Mouse (Mus musculus): ENCODE results near the gene Gm49378. TPM values are rescaled to one million over a fixed set of nuclear protein-coding genes. Genes with fewer than 3 reads are reported as not detected.

Gene Gm49378
- polyA plus RNA-seq (2016; fragmentation: Nextera tagmentation; extraction: Ambion mirVana), result 2.3 and 3.1 TPM in 2 replicates

DNA sequence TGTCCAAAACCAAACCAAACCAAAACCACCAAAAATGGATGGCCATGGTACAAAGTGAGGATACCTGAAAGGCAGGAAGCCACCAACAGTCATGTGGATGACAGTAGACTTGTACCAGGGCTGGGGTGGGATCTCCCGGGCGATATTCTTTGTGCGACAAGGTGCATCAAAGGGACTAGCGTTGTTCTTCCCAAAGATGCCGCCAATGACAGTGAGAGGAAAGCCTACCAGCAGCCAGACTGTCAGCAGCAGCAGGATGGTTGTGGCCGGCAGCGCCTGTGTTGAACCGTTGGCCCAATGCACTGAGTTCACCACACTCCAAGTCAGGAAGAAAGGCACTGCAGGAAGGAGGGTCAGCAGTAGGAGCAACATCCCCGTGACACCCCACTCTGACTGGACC lies at the start of gene Gm49378:
Gene Gm49378 (minus strand): TSS at position 101 of the 400 bp plus-strand sequence.
- no peaks in the 10 kb centered on the region for H3K27me3 ChIP-seq (ENCODE audit: insufficient read depth, poor library complexity, severe bottlenecking)
- no peak within 1 kb of the TSS for H3K27ac ChIP-seq
- no peak within 1 kb of the TSS for H3K4me3 ChIP-seq
- WGBS, result 89% methylated on average over 9 of the region's 9 CpGs
- no peak for DNase-seq (ENCODE audit: low spot score)
- H3K4me1 ChIP-seq, result peaks cover 27% of the 10 kb centered on the region
- H3K9me3 ChIP-seq, result no peaks in the 10 kb centered on the region
- peaks cover 74% of the 10 kb centered on the region for H3K36me3 ChIP-seq

DNA sequence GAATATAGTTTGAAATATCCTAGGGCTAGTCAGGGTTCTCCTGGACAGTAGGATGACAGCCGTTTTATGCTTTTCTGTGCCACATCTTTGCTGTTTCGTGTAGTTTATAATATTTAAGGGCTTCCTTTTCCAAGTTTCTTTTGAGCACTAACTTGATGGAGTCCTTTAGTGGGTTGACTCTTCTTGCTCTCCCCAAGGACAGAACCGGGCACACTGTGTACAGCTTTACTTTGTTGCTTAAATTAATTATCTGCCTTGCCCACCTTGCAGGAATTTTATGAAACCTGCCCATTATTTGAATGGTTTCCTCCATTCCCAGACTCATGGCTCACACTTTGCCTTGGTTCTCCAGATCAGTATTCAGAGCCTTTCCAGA lies 44.4 kb upstream of the Gm49378 start:
- Histone ChIP-seq H3K27me3 (ENCODE audit: insufficient read depth, poor library complexity, severe bottlenecking) (no peaks in the 10 kb centered on the region), H3K4me3 (peak overlapping the region; percentile 92), H3K36me3 (peaks cover 32% of the 10 kb centered on the region), H3K9me3 (no peaks in the 10 kb centered on the region), H3K4me1 (peaks cover 9% of the 10 kb centered on the region), H3K27ac (peak overlapping the region; percentile 93)
- WGBS, result 21% methylated on average over 3 of the region's 3 CpGs
- no peak for DNase-seq (ENCODE audit: low spot score)

DNA sequence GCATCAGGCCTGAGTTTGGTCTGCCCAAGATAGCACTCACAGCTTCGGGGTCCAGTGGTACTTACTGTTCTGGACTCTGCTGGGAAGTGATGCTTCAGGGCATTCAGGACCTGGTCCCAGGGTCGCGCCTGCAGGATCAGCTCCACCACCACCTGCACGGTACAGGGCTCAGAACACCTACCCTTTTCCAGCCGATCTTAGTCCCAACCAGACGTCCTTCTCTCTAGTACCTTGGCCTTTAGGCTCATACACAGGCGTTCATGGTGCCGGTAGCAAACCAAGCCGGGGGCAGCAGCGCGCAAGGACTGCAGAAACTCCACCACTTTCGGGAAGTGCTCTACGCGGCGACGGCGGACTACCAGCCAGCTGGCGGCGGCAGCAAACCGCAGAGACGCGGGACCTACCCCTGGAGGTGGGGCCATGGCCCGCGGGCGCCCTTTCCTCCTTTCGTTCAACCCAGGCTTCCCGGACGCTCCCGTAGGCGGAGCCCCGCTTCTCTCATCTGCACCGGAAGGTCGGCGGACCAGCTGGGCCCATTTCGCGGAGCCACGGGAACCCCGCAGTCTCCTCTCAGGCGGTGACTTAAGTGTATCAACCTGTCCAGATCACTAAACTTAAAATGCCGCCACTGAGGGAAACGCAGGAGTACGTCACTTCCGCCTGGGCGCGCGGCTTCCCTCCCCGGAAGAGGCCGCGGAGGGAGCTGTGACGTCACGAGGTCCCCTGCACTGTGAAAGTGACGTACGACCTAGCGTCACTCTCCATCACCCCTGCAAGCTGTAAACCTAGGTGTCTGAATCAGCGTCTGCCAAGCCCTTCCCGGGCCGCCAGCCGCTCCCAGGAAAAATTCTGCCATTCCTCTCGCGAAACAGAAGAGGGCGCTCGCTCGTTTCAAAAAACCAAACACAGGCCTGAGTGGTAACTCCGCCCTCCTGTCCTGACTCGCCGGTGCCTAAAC lies 43.7 kb upstream of the Gm49378 start, which contains the start of gene Tinf2:
Gene Tinf2 (minus strand): TSS at position 661 of the 958 bp plus-strand sequence.
- Histone ChIP-seq H3K4me1 (peaks cover 9% of the 10 kb centered on the region), H3K27ac (peak within 1 kb of the TSS; percentile 93), H3K27me3 (ENCODE audit: insufficient read depth, poor library complexity, severe bottlenecking) (no peaks in the 10 kb centered on the region), H3K9me3 (no peaks in the 10 kb centered on the region), H3K4me3 (peak within 1 kb of the TSS; percentile 92), H3K36me3 (peaks cover 38% of the 10 kb centered on the region)
- under 1% methylated on average over 66 of the region's 66 CpGs for WGBS
- DNase-seq (ENCODE audit: low spot score), result peak; percentile 97

- no peaks in the 10 kb centered on the region for H3K27me3 ChIP-seq (ENCODE audit: insufficient read depth, poor library complexity, severe bottlenecking)
- peaks cover 57% of the 10 kb centered on the region for H3K36me3 ChIP-seq
- H3K4me3 ChIP-seq, result no peak overlapping the region
- no peak overlapping the region for H3K27ac ChIP-seq
- no peaks in the 10 kb centered on the region for H3K9me3 ChIP-seq
- peaks cover 12% of the 10 kb centered on the region for H3K4me1 ChIP-seq
- no peak for DNase-seq (ENCODE audit: low spot score)
- 85% methylated on average over 4 of the region's 4 CpGs for WGBS
These were observed 39.9 kb upstream of the Gm49378 start for GRCm38 (mm10) chr14:55677615-55678014.

DNA sequence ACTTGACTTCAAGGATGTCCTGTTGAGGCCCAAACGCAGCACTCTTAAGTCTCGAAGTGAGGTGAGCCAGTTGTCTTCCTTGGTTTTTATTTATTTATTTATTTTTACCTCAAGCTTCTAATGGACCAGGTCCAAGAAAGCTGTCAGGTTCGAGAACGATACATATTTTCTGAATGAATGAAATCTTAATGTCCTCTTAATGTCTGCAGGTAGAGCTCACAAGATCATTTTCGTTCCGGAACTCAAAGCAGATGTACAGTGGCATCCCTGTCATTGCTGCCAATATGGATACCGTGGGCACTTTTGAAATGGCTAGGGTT lies 35.0 kb upstream of the Gm49378 start:
- H3K36me3 ChIP-seq, result peaks cover 39% of the 10 kb centered on the region
- no peak for DNase-seq (ENCODE audit: low spot score)
- peak overlapping the region; percentile 98 for H3K27ac ChIP-seq
- H3K4me3 ChIP-seq, result peak overlapping the region; percentile 83
- 75% methylated on average over 7 of the region's 7 CpGs for WGBS
- H3K9me3 ChIP-seq, result no peaks in the 10 kb centered on the region
- no peaks in the 10 kb centered on the region for H3K27me3 ChIP-seq (ENCODE audit: insufficient read depth, poor library complexity, severe bottlenecking)
- H3K4me1 ChIP-seq, result peaks cover 20% of the 10 kb centered on the region

- peak; percentile 99 for DNase-seq (ENCODE audit: low spot score)
- Histone ChIP-seq H3K4me3 (peak within 1 kb of the TSS; percentile 83), H3K36me3 (peaks cover 33% of the 10 kb centered on the region), H3K9me3 (no peaks in the 10 kb centered on the region), H3K27me3 (ENCODE audit: insufficient read depth, poor library complexity, severe bottlenecking) (no peaks in the 10 kb centered on the region), H3K4me1 (peaks cover 20% of the 10 kb centered on the region), H3K27ac (peak within 1 kb of the TSS; percentile 98)
- 1% methylated on average over 38 of the region's 38 CpGs for WGBS
These were observed 34.4 kb upstream of the Gm49378 start, which contains the start of the genes Gmpr2 and Nedd8 for GRCm38 (mm10) chr14:55671833-55672740. Gene Gmpr2, plus strand, starts transcription at chr14:55671941. Gene Nedd8, minus strand, starts transcription at chr14:55672124.

DNA sequence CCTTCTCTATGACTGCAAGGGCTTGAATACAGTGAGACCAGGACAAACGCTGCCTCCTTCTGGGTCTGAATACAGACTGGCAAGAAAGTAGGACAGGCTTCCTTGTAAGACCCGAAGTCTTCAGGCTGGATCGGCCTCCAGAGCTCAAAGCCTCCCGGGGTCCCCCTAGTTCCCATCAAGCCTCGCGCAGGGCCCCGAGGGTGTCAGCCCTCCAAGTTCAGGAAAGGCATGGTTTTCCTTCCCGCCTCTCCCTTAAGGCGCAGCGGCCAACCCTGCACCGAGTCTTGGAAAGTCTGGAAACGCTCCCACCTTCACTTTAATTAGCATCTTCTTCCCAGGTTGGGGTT lies 33.8 kb upstream of the Gm49378 start:
- no peaks in the 10 kb centered on the region for H3K27me3 ChIP-seq (ENCODE audit: insufficient read depth, poor library complexity, severe bottlenecking)
- H3K4me3 ChIP-seq, result peak overlapping the region; percentile 83
- DNase-seq (ENCODE audit: low spot score), result no peak
- 0% methylated on average over 12 of the region's 12 CpGs for WGBS
- no peaks in the 10 kb centered on the region for H3K9me3 ChIP-seq
- peaks cover 20% of the 10 kb centered on the region for H3K4me1 ChIP-seq
- peaks cover 31% of the 10 kb centered on the region for H3K36me3 ChIP-seq
- H3K27ac ChIP-seq, result peak overlapping the region; percentile 98

GRCm38 (mm10) chr14:55660636-55661035 lies 22.9 kb upstream of the Gm49378 start:
- Histone ChIP-seq H3K27ac (no peak overlapping the region), H3K27me3 (ENCODE audit: insufficient read depth, poor library complexity, severe bottlenecking) (no peaks in the 10 kb centered on the region), H3K36me3 (peaks cover 44% of the 10 kb centered on the region), H3K4me1 (peaks cover 12% of the 10 kb centered on the region; the same call in 1 of the 2 replicates), H3K4me3 (peak overlapping the region; percentile 80), H3K9me3 (no peaks in the 10 kb centered on the region)
- no peak for DNase-seq (ENCODE audit: low spot score)
- 50% methylated on average over 2 of the region's 2 CpGs for WGBS

DNA sequence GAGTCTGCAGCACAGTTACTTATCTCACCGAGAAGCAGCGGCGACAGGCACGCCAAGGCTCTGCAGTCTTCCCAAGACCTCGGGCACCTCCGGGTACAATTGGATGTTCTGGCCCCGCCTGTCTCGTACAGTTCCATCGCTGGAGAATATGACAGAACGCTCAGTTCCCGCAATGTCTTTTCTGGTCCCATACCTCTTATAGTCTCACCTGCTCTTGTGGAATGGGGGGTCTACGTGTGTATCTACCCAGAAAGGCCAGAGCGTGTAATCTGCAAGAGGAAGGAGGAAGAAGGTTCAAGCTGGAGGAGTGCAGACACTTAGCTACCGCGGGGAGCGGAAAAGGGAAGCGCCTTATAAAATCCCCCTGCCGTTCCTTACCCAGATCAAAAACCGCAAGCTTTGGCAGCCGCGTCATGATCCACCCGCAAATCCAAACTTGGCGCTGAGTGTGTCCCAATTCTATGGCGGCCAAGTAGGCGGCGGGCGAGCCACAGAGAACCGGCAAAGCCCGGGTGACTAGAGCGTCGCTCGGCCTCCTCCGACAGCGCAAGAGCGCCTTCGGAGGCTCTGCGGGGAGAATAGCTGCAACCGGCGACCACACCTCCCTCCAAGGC lies 22.4 kb upstream of the Gm49378 start, which contains the start of gene Mdp1:
Gene Mdp1 (minus strand): TSS at position 549 of the 614 bp plus-strand sequence.
- WGBS, result under 1% methylated on average over 39 of the region's 39 CpGs
- Histone ChIP-seq H3K36me3 (peaks cover 42% of the 10 kb centered on the region), H3K4me3 (peak within 1 kb of the TSS; percentile 80), H3K9me3 (no peaks in the 10 kb centered on the region), H3K27ac (peak within 1 kb of the TSS; percentile 92), H3K27me3 (ENCODE audit: insufficient read depth, poor library complexity, severe bottlenecking) (no peaks in the 10 kb centered on the region), H3K4me1 (peaks cover 12% of the 10 kb centered on the region; the same call in 1 of the 2 replicates)
- peak; percentile 92 for DNase-seq (ENCODE audit: low spot score)

- peak overlapping the region; percentile 80 for H3K27ac ChIP-seq
- H3K4me1 ChIP-seq, result peaks cover 12% of the 10 kb centered on the region; the same call in 1 of the 2 replicates
- no peak overlapping the region for H3K4me3 ChIP-seq
- no peaks in the 10 kb centered on the region for H3K27me3 ChIP-seq (ENCODE audit: insufficient read depth, poor library complexity, severe bottlenecking)
- no peak for DNase-seq (ENCODE audit: low spot score)
- H3K36me3 ChIP-seq, result peaks cover 32% of the 10 kb centered on the region
- WGBS, result 87% methylated on average over 5 of the region's 5 CpGs
- no peaks in the 10 kb centered on the region for H3K9me3 ChIP-seq
These were observed 20.3 kb upstream of the Gm49378 start for GRCm38 (mm10) chr14:55658011-55658410.

- WGBS, result 60% methylated on average over 3 of the region's 3 CpGs
- H3K27ac ChIP-seq, result peak overlapping the region; percentile 80
- no peaks in the 10 kb centered on the region for H3K9me3 ChIP-seq
- no peaks in the 10 kb centered on the region for H3K27me3 ChIP-seq (ENCODE audit: insufficient read depth, poor library complexity, severe bottlenecking)
- no peak for DNase-seq (ENCODE audit: low spot score)
- peaks cover 12% of the 10 kb centered on the region; the same call in 1 of the 2 replicates for H3K4me1 ChIP-seq
- peak overlapping the region; percentile 12; the same call in 1 of the 2 replicates for H3K4me3 ChIP-seq
- peaks cover 22% of the 10 kb centered on the region for H3K36me3 ChIP-seq
These were observed 19.2 kb upstream of the Gm49378 start for GRCm38 (mm10) chr14:55656935-55657334.

DNA sequence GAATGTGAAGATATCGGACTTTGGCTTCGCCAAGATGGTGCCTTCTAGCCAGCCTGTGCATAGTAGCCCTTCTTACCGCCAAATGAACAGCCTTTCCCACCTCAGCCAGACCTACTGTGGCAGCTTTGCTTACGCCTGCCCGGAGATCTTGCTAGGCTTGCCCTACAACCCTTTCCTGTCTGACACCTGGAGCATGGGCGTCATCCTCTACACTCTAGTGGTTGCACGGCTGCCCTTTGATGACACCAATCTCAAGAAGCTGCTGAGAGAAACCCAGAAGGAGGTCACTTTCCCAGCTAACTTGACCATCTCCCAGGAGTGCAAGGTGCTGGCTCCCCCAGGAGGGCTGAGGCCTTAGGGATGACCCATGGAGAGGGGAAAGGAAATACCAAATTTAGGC lies 13.8 kb upstream of the Gm49378 start:
- no peak overlapping the region for H3K4me3 ChIP-seq
- no peak overlapping the region for H3K27ac ChIP-seq
- no peaks in the 10 kb centered on the region for H3K4me1 ChIP-seq
- H3K9me3 ChIP-seq, result no peaks in the 10 kb centered on the region
- DNase-seq (ENCODE audit: low spot score), result no peak
- 72% methylated on average over 7 of the region's 7 CpGs for WGBS
- peaks cover 7% of the 10 kb centered on the region for H3K36me3 ChIP-seq
- no peaks in the 10 kb centered on the region for H3K27me3 ChIP-seq (ENCODE audit: insufficient read depth, poor library complexity, severe bottlenecking)

All from heart, embryonic 10.5 days (tissue).